Mouse (Mus musculus) testis, adult 2 months (tissue): ENCODE results near the gene Gja8.

Source experiments
- CTCF ChIP-seq: fragments of 200-500 bp; IDR thresholded peaks from 2 replicates; pipeline ENCODE4 v1.5.1; 2012; ENCODE audit warnings: low read depth, mild to moderate bottlenecking, inconsistent platforms, low read length, moderate library complexity; ENCODE audit not compliant: control insufficient read depth, insufficient read depth, insufficient replicate concordance
- POLR2A ChIP-seq: fragments of 200-500 bp; IDR thresholded peaks from 2 replicates; pipeline ENCODE4 v1.6.1; 2012; ENCODE audit warnings: low read depth, mild to moderate bottlenecking, inconsistent platforms, low read length, moderate library complexity; ENCODE audit not compliant: control insufficient read depth

DNA sequence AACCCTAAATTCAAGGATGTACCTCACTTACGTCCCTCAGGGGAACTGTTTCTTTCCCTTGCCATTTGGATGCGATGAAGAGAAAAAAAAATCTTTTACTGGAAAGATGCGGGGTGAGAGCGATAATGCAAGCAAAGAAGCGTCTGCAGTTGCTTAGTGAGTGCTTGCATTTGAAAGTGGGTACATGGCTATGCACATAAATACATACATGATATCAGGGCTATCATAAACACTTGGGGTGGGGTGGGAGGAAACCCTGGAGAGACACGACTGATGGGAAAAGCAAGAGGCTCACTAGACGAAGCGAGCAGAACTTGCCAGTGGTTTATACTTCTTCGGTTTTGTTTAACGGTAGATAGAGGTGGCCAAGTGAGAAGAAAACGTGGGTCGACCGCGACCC is 21.4 kb downstream of the Gja8 start, which contains the start of gene Gja5:
- TF ChIP-seq CTCF (no peak), POLR2A (no peak)
